Mouse (Mus musculus) hindbrain, embryonic 10.5 days (tissue): ENCODE results near the gene Zbtb20. TPM values are rescaled to one million over a fixed set of nuclear protein-coding genes. Genes with fewer than 3 reads are reported as not detected.
"Not testable (repeated sequence)": the region's sequence is repeated elsewhere in the genome, so short reads cannot be mapped to it uniquely, and the experiment has no call there.

ENCODE experiments used
- DNase-seq: peaks from one replicate; pipeline ENCODE4 v3.0.0-alpha.2; 2017; ENCODE audit warnings: low spot score
- H3K27ac ChIP-seq: fragments of 300-500 bp; sonication (generic); 2 replicates; pipeline ENCODE4 v1.5.1; 2016; ENCODE audit warnings: mild to moderate bottlenecking, moderate library complexity
- H3K27me3 ChIP-seq: fragments of 300-500 bp; sonication (generic); 2 replicates; pipeline ENCODE4 v1.6.1; 2016; ENCODE audit warnings: mild to moderate bottlenecking; ENCODE audit not compliant: poor library complexity, insufficient read depth, severe bottlenecking
- H3K36me3 ChIP-seq: fragments of 300-500 bp; sonication (generic); 2 replicates; pipeline ENCODE4 v1.6.1; 2016; ENCODE audit warnings: mild to moderate bottlenecking, moderate library complexity
- H3K4me1 ChIP-seq: fragments of 300-500 bp; sonication (generic); replicated peaks from 2 replicates; pipeline ENCODE4 v1.6.1; 2016; ENCODE audit warnings: mild to moderate bottlenecking
- H3K4me3 ChIP-seq: fragments of 300-500 bp; sonication (generic); 2 replicates; pipeline ENCODE4 v1.5.1; 2016; ENCODE audit warnings: mild to moderate bottlenecking, moderate library complexity
- H3K9me3 ChIP-seq: fragments of 300-500 bp; sonication (generic); 2 replicates; pipeline ENCODE4 v1.6.1; 2016; ENCODE audit warnings: mild to moderate bottlenecking, moderate library complexity
- WGBS: fragments of 180-500 bp; shearing (Covaris S2); methylation state at CpG from one replicate; pipeline ENCODE4 v1.1.7; 2016; 5-methylcytosine and 5-hydroxymethylcytosine counted together
- polyA plus RNA-seq: library from polyadenylated mRNA; unstranded; fragments of >200 nt; fragmentation: Nextera tagmentation; extraction: Ambion mirVana; gene quantifications from 2 replicates; pipeline ENCODE4 v1.2.1, GENCODE M21; 2016

Gene Zbtb20
- polyA plus RNA-seq, 1 experiment from 2014 or later: 41.3 TPM

- no peak for DNase-seq
- Histone ChIP-seq H3K4me3 (no peak overlapping the region), H3K4me1 (peaks cover 8% of the 10 kb centered on the region; the same call in 1 of the 2 replicates), H3K9me3 (no peaks in the 10 kb centered on the region), H3K27ac (no peak overlapping the region), H3K36me3 (no peaks in the 10 kb centered on the region), H3K27me3 (no peaks in the 10 kb centered on the region)
- 67% methylated on average over 8 of the region's 8 CpGs for WGBS
Observed at GRCm38 (mm10) chr16:42913291-42913690, 37.6 kb downstream of the Zbtb20 start.

DNA sequence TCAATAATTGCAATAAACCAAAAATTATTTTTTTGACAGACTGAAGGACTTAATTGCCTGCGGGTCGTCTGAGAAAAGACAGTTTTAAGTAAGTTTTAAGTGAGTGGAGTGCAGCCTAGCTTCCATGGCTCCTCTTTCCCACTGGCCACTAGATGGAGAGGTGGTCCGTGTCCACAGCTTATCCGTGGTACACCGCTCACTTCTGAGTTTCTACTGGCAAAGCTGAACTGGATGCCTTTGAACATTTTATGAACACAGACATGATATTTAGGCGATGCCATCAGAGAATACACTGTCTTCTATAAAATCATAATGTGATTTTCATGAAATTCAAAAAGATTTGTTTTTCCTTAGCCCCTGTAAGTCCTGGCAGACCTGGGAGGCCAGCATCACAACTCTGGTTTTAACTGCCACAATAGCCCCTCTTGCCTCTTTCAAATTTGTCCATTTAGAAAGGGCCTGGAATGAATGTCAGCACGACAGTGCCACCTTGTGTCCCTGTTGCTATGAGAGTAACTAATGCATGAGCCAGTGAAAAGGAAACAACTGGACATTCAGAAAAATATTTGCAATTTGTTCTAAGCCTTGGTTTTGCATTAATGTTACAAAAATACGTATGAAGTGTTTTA is 38.9 kb downstream of the Zbtb20 start:
- 57% methylated on average over 8 of the region's 8 CpGs for WGBS
- H3K36me3 ChIP-seq: no peaks in the 10 kb centered on the region
- DNase-seq: peak; percentile 55
- H3K9me3 ChIP-seq: no peaks in the 10 kb centered on the region
- H3K27me3 ChIP-seq: no peaks in the 10 kb centered on the region
- no peak overlapping the region for H3K27ac ChIP-seq
- H3K4me1 ChIP-seq: peaks cover 8% of the 10 kb centered on the region; the same call in 1 of the 2 replicates
- no peak overlapping the region for H3K4me3 ChIP-seq

DNA sequence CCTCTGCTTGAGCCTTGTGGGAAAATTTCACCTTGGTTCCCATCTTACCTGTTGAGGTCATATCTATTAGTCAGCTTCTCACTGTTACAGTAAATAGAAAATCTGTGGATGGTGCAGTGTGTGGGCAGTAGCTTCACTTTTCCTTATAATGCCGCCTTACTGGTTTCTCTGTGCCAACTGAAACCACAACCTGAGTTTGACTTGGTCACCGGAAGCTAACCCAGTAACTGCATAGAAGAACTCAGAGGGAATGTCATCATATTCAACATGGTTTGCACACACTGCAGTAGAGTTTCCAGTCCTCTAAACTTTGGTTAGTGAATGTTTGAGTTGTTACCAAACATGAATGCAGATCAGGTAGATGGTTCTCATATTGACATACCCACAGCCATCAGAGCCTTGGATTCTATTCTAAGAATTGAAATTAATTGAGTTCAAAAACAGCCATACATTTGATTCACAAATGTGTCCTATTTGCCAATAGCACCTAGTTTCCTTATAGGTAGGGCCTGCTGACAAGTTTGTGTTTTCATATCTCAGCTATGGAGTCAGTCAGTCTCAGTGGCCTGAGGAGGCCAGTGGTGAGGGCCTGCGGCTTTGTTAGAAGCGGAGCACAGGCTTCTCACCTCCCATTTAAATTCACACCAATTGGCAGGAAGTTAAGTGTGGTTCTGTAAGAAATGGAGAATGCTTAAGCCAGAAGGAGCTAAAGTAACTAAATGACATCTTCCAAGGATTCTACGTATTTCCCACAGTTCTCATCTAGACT is 44.5 kb downstream of the Zbtb20 start:
- no peaks in the 10 kb centered on the region for H3K27me3 ChIP-seq
- DNase-seq: no peak
- no peak overlapping the region for H3K27ac ChIP-seq
- no peak overlapping the region for H3K4me3 ChIP-seq
- H3K36me3 ChIP-seq: no peaks in the 10 kb centered on the region
- no peaks in the 10 kb centered on the region for H3K9me3 ChIP-seq
- no peaks in the 10 kb centered on the region for H3K4me1 ChIP-seq
- 93% methylated on average over 5 of the region's 5 CpGs for WGBS

GRCm38 (mm10) chr16:42921436-42921835 is 45.8 kb downstream of the Zbtb20 start:
- no peak for DNase-seq
- Histone ChIP-seq H3K4me1 (no peaks in the 10 kb centered on the region), H3K27me3 (no peaks in the 10 kb centered on the region), H3K27ac (no peak overlapping the region), H3K4me3 (no peak overlapping the region), H3K36me3 (no peaks in the 10 kb centered on the region), H3K9me3 (no peaks in the 10 kb centered on the region)
- WGBS: 69% methylated on average over 4 of the region's 4 CpGs

- Histone ChIP-seq H3K4me3 (no peak overlapping the region), H3K27ac (no peak overlapping the region), H3K4me1 (no peaks in the 10 kb centered on the region), H3K36me3 (no peaks in the 10 kb centered on the region), H3K9me3 (0 out of 2 replicates have a peak, but pooled peaks cover 2% of the 10 kb centered on the region), H3K27me3 (no peaks in the 10 kb centered on the region)
- no peak for DNase-seq
- 78% methylated on average over 2 of the region's 2 CpGs for WGBS
Observed at GRCm38 (mm10) chr16:42938211-42938610, 62.5 kb downstream of the Zbtb20 start.

GRCm38 (mm10) chr16:42947016-42947415 is 71.3 kb downstream of the Zbtb20 start:
- peak; percentile 18 for DNase-seq

GRCm38 (mm10) chr16:42955401-42955800 is 79.7 kb downstream of the Zbtb20 start:
- H3K9me3 ChIP-seq, H3K27me3 ChIP-seq, DNase-seq, H3K4me1 ChIP-seq, H3K27ac ChIP-seq, H3K4me3 ChIP-seq, H3K36me3 ChIP-seq: not testable (repeated sequence)
- WGBS: 92% methylated on average over 17 of the region's 17 CpGs

More at GRCm38 (mm10) chr16:42947016-42947415, 71.3 kb downstream of the Zbtb20 start:
- 32% methylated on average over 4 of the region's 4 CpGs for WGBS
- H3K36me3 ChIP-seq: no peaks in the 10 kb centered on the region
- H3K9me3 ChIP-seq: 0 out of 2 replicates have a peak, but pooled peaks cover 1% of the 10 kb centered on the region
- no peaks in the 10 kb centered on the region for H3K27me3 ChIP-seq
- H3K27ac ChIP-seq: no peak overlapping the region
- H3K4me1 ChIP-seq: peaks cover 8% of the 10 kb centered on the region; the same call in 1 of the 2 replicates
- H3K4me3 ChIP-seq: no peak overlapping the region

GRCm38 (mm10) chr16:42972872-42973271 is 97.2 kb downstream of the Zbtb20 start:
- H3K27me3 ChIP-seq: no peaks in the 10 kb centered on the region

GRCm38 (mm10) chr16:42998896-42999295 is 123.2 kb downstream of the Zbtb20 start:
- 90% methylated on average over 1 of the region's 1 CpGs for WGBS

More at GRCm38 (mm10) chr16:42972872-42973271, 97.2 kb downstream of the Zbtb20 start:
- Histone ChIP-seq H3K36me3 (no peaks in the 10 kb centered on the region), H3K4me3 (no peak overlapping the region), H3K27ac (no peak overlapping the region), H3K9me3 (no peaks in the 10 kb centered on the region), H3K4me1 (no peaks in the 10 kb centered on the region)
- WGBS: 88% methylated on average over 2 of the region's 2 CpGs
- DNase-seq: no peak

DNA sequence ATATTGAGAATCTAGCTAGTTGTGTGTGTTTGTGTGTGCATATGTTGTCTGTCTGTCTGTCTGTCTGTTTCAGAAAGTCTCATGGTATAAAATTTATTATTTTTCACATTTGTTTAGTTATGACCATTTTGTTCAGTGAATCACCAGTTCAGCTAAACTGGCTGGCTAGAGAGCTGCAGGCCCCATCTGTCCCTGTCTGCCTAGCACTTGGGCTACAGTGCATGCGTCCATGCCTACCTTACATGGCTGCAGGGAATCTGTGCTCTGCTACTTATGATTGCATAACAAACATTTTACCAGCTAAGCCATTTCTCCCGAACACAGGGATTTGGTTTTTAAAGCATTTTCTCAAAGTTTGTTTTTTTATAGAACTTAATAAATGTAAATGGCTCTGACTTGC is 150.7 kb downstream of the Zbtb20 start:
- Histone ChIP-seq H3K9me3 (no peaks in the 10 kb centered on the region), H3K27ac (no peak overlapping the region), H3K36me3 (no peaks in the 10 kb centered on the region), H3K4me1 (no peaks in the 10 kb centered on the region), H3K27me3 (no peaks in the 10 kb centered on the region), H3K4me3 (no peak overlapping the region)
- 86% methylated on average over 2 of the region's 2 CpGs for WGBS
- DNase-seq: no peak

More at GRCm38 (mm10) chr16:42998896-42999295, 123.2 kb downstream of the Zbtb20 start:
- Histone ChIP-seq H3K4me1 (no peaks in the 10 kb centered on the region), H3K9me3 (no peaks in the 10 kb centered on the region), H3K27me3 (no peaks in the 10 kb centered on the region), H3K36me3 (no peaks in the 10 kb centered on the region), H3K4me3 (no peak overlapping the region), H3K27ac (no peak overlapping the region)
- no peak for DNase-seq

DNA sequence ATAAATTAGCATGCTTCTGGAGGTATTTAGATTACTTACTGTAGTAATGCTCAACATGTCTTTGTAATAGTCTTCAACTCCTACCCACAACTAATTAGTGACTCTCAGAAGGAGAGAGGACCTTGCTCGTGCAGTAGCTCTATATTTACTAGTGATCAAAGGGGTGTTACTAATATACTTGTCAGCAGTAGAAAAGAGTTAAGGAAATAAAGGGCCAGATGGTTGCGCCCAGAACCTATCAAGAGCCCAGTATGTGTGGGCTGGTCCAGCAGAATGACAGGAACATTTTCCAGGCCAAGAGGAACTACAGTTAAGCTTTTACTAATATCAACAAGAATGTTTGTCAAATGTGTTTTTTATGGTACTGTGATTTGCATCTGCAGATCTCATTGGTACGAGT is 153.6 kb downstream of the Zbtb20 start:
- Histone ChIP-seq H3K27ac (no peak overlapping the region), H3K9me3 (no peaks in the 10 kb centered on the region), H3K4me1 (no peaks in the 10 kb centered on the region), H3K36me3 (no peaks in the 10 kb centered on the region), H3K4me3 (no peak overlapping the region), H3K27me3 (no peaks in the 10 kb centered on the region)
- 75% methylated on average over 3 of the region's 3 CpGs for WGBS
- no peak for DNase-seq

DNA sequence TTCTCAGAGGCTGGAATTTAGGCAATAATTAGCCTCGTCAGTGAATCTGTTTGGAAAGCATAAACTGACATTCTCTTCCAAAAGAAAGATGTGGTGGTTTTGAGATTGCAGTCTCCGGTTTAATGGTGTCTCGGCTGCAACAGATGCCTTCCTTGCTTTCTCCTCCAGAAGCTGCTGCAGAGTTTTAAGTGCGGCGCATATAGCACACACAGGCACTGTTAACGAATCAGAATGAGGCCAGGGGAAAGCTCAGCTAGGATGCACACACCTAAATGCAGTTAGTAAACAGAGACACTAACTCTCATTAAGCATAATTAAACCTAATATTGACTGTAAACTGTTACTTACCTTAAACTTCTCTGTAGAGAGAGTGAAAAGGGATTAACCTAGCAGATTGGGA is 160.0 kb downstream of the Zbtb20 start:
- no peak for DNase-seq
- H3K27me3 ChIP-seq: no peaks in the 10 kb centered on the region
- 63% methylated on average over 6 of the region's 6 CpGs for WGBS
- H3K9me3 ChIP-seq: no peaks in the 10 kb centered on the region
- no peaks in the 10 kb centered on the region for H3K36me3 ChIP-seq
- H3K27ac ChIP-seq: no peak overlapping the region
- H3K4me1 ChIP-seq: no peaks in the 10 kb centered on the region
- no peak overlapping the region for H3K4me3 ChIP-seq

DNA sequence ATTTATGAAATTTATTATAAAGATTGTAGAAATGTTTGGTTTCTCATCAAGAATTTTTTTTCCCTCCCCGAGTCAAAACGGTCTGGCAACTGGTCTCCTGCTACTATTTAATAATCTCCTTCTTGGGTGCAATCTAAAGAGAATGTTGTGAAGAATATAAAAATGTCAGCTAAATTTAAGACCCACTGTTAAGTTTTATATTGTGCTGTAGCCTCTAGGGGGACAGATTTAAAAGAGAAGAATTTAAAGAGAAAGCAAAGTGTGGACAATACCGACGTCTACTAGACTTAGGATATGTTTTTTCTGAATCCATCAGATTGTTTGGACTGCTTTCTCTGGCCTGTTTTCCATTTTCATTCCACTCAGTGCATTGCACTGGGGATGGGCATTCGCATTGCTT is 160.8 kb downstream of the Zbtb20 start:
- no peak for DNase-seq
- WGBS: 76% methylated on average over 5 of the region's 5 CpGs
- Histone ChIP-seq H3K36me3 (no peaks in the 10 kb centered on the region), H3K27me3 (no peaks in the 10 kb centered on the region), H3K4me1 (no peaks in the 10 kb centered on the region), H3K9me3 (no peaks in the 10 kb centered on the region), H3K27ac (no peak overlapping the region), H3K4me3 (no peak overlapping the region)
